Mouse (Mus musculus): Measurements from ENCODE around the gene Thrsp.

Gene Thrsp

DNA sequence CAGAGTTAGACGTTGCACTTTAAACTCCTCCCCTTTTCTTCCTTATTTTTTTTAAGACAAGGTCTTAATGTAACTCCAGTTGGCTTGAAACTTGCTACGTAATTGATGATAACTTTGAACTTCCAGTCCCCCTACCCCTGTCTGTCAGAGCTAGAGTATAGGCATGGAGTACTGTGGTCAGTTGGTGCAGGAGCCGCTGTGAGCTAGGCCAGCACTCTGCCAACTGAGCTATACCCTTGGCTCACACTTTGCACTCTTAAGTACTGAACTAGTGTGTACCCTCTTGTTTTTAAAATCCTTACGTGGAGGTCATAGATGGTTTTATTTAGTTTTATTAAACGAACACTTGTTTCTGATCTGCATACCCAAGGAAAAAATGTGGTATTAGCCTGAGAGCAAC is 38.2 kb downstream of the Thrsp start:
- no peak for DNase-seq (ENCODE audit: low spot score in 2 of 2)

- DNase-seq (ENCODE audit: low spot score in 2 of 2), result no peak
Measured at GRCm38 (mm10) chr7:97375906-97376305, 41.6 kb downstream of the Thrsp start.

- no peak for DNase-seq (ENCODE audit: low spot score in 2 of 2)
Measured at GRCm38 (mm10) chr7:97375101-97375500, 42.4 kb downstream of the Thrsp start.

DNA sequence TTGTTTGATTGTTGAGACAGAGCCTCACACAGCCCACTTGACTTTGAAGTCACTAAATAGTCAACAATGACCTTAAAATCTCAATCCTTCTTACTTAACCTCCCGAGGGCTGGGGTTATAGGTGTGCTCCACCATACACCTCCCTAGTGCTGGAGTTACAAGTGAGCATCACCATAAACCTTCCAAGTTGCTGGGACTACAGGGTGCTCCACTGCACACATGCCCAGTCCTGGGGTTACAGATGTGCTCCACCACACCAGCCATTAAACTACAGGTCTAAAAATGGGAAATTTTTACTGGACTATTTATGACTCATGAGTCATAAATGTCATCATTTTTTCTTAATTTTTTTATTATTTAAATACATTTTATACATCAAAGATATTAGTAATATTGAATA is 51.6 kb downstream of the Thrsp start:
- DNase-seq (ENCODE audit: low spot score in 2 of 2), result no peak

All from urinary bladder, adult 18-20 months (tissue).